Mouse (Mus musculus) T-cell, adult 66 days (primary cell): ENCODE measurements around the gene Gfod2. TPM values are rescaled to one million over a fixed set of nuclear protein-coding genes. Genes with fewer than 3 reads are reported as not detected.

Experiments
- total RNA-seq, 2 experiments: library from RNA; stranded (reverse); gene quantifications; 3 replicates in 1 of 2; 4 replicates in 1 of 2; pipeline ENCODE4 v1.2.4; 2023

The Gfod2 gene
- 10 to 100 TPM in 1 of 2 experiments, 1 to 10 TPM in 1; 7.2 to 10.5 TPM for total RNA-seq

GRCm38 (mm10) chr8:105758277-105759108 lies at the start of gene Gfod2:
Gene Gfod2, minus strand, starts transcription at chr8:105758664.

GRCm38 (mm10) chr8:105707498-105708403 lies 50.7 kb downstream of the Gfod2 start, which contains the start of the genes 4933405L10Rik and Enkd1:
Gene 4933405L10Rik, plus strand, starts transcription at chr8:105707655.
Gene Enkd1, minus strand, starts transcription at chr8:105708210.

GRCm38 (mm10) chr8:105700966-105701824 lies 57.3 kb downstream of the Gfod2 start, which contains the start of the genes Acd and Pard6a:
Gene Acd, minus strand, starts transcription at chr8:105701102.
Gene Pard6a, plus strand, starts transcription at chr8:105701148.

GRCm38 (mm10) chr8:105685796-105686308 lies 72.6 kb downstream of the Gfod2 start, which contains the start of gene Carmil2:
Gene Carmil2, plus strand, starts transcription at chr8:105686274.

Other genes starting within 250 kb of the Gfod2 start
- gene Hsd11b2, start 239.9 kb downstream of the Gfod2 start, total RNA-seq: not detected
- gene Atp6v0d1, start 192.6 kb downstream of the Gfod2 start, total RNA-seq: 10 to 100 TPM; 49.0 to 54.8 TPM
- gene Ripor1, start 153.4 kb downstream of the Gfod2 start, total RNA-seq: 10 to 100 TPM; 23.8 to 28.0 TPM
- 100 to 1,000 TPM; 148 to 161 TPM for gene Ctcf, start 122.1 kb downstream of the Gfod2 start, total RNA-seq
- gene Agrp, start 121.3 kb downstream of the Gfod2 start, total RNA-seq: under 1 TPM in 1 of 2 experiments, not detected in 1; 0.99 TPM
- 100 to 1,000 TPM; 131 to 138 TPM for gene Carmil2, start 72.4 kb downstream of the Gfod2 start, total RNA-seq
- 10 to 100 TPM; 45.6 to 47.8 TPM for gene Acd, start 57.6 kb downstream of the Gfod2 start, total RNA-seq
- 10 to 100 TPM in 1 of 2 experiments, 1 to 10 TPM in 1; 4.9 to 11.4 TPM for gene Pard6a, start 57.5 kb downstream of the Gfod2 start, total RNA-seq
- not detected for gene 4933405L10Rik, start 51.0 kb downstream of the Gfod2 start, total RNA-seq
- gene Enkd1, start 50.5 kb downstream of the Gfod2 start, total RNA-seq: 1 to 10 TPM; 4.2 to 4.6 TPM
- 10 to 100 TPM; 67.1 to 69.5 TPM for gene Ranbp10, start 68.7 kb upstream of the Gfod2 start, total RNA-seq
- gene Tsnaxip1, start 69.1 kb upstream of the Gfod2 start, total RNA-seq: not detected
- gene Cenpt, start 94.6 kb upstream of the Gfod2 start, total RNA-seq: 10 to 100 TPM; 21.5 to 22.7 TPM
- 10 to 100 TPM; 23.6 to 24.1 TPM for gene Thap11, start 96.5 kb upstream of the Gfod2 start, total RNA-seq
- 10 to 100 TPM; 20.8 to 35.3 TPM for gene Nutf2, start 101.9 kb upstream of the Gfod2 start, total RNA-seq
- gene Edc4, start 122.2 kb upstream of the Gfod2 start, total RNA-seq: 10 to 100 TPM; 85.5 to 94.7 TPM
- gene Nrn1l, start 134.9 kb upstream of the Gfod2 start, total RNA-seq: 1 to 10 TPM; 2.3 to 2.5 TPM
- gene Pskh1, start 141.8 kb upstream of the Gfod2 start, total RNA-seq: 10 to 100 TPM; 23.2 TPM
- gene Ctrl, start 175.2 kb upstream of the Gfod2 start, total RNA-seq: 1 to 10 TPM in 1 of 2 experiments, not detected in 1; 2.9 TPM
- gene Psmb10, start 179.8 kb upstream of the Gfod2 start, total RNA-seq: 100 to 1,000 TPM; 159 to 185 TPM
- under 1 TPM; 0.41 to 0.56 TPM for gene Lcat, start 184.7 kb upstream of the Gfod2 start, total RNA-seq
- gene Slc12a4, start 207.4 kb upstream of the Gfod2 start, total RNA-seq: 10 to 100 TPM; 13.5 to 17.9 TPM
- not detected for gene Dpep3, start 220.8 kb upstream of the Gfod2 start, total RNA-seq
- gene Dus2, start 232.7 kb upstream of the Gfod2 start, total RNA-seq: 10 to 100 TPM; 16.3 to 19.8 TPM
- gene Dpep2nb, start 247.3 kb upstream of the Gfod2 start, total RNA-seq: not detected